Mouse (Mus musculus): ENCODE measurements around the gene Otulin. TPM values are rescaled to one million over a fixed set of nuclear protein-coding genes. Genes with fewer than 3 reads are reported as not detected.

Otulin gene
- total and polyA plus RNA-seq, 3 experiments, result 40.0 to 84.8 (median 80.2) TPM

DNA sequence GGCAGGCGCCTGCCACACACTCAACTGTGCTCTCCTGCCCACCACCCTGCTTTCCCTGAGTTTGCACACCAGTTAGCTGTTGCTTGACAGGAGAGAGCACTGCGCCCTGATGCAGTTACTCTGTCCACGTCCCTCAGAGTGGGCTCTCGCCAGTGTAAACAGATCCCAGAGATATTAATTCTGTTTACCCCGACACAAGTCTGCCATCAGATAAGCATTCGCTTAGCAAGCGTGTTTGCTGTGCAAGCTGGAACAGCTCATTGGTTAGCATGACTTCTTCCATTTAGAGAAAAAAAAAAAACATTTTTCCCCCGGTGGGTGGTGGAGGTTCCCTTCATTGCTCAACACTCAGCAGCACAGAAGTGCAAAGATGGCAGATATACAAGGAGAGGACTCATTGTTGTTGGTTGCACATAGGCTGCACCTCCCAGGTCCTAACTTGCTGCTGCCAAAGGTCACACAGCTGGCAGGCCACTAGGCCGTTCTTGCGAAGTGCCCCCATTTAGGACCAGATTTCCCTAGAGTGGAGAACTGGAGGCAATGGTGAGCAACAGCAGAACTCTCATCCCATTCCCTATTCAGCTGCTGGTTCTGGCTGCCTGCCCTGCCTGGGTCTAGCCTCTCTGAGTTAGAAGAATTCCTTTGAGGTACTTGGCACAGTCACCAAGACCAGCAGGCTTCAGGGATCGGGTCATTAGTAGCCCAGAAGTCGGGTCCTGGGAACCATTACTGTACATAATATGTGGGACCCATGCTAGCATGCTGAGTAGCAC is 105.1 kb downstream of the Otulin start:
- Histone ChIP-seq H3K4me1 (ENCODE audit: control insufficient read depth in 1 of 2, insufficient read depth in 2 of 2) (peaks cover 0 to 3% of the 10 kb centered on the region in 2 experiments; a peak in 1 of 4 replicates), H3K27ac (ENCODE audit: insufficient read depth, low read depth) (no peak overlapping the region), H3K4me2 (ENCODE audit: insufficient read depth, low read depth, poor library complexity, severe bottlenecking) (no peak overlapping the region), H3K36me3 (replicated peaks in 1 of 2; ENCODE audit: control insufficient read depth in 1 of 2, insufficient read depth in 1 of 2, low read length in 1 of 2) (peaks cover 0 to 1% of the 10 kb centered on the region in 2 experiments), H3K9ac (ENCODE audit: insufficient read depth, low read depth) (no peak overlapping the region), H3K27me3 (replicated peaks) (no peaks in the 10 kb centered on the region), H3K79me2 (replicated peaks; ENCODE audit: control insufficient read depth, extremely low read depth, insufficient read depth, poor library complexity, severe bottlenecking) (no peaks in the 10 kb centered on the region), H3K4me3 (replicated peaks in 1 of 3; ENCODE audit: low read depth in 2 of 3, low read length in 2 of 3, poor library complexity in 1 of 3) (no peak overlapping the region), H3K9me3 (replicated peaks; ENCODE audit: low read length) (no peaks in the 10 kb centered on the region)
- in situ Hi-C loops (cut with MboI; ENCODE audit: low pct_ligation_motif_present, low pct_unique_long_range_greater_than_20kb, low sequenced_read_pairs) (no loop called here), dilution Hi-C loops (cut with MboI; ENCODE audit: extremely low pct_ligation_motif_present, extremely low pct_unique_long_range_greater_than_20kb, low sequenced_read_pairs) (no loop called here)
- TF ChIP-seq ZKSCAN1 (IDR thresholded peaks at IDR 0.05; ENCODE audit: borderline replicate concordance, low read depth, low read length) (no peak), NELFE (IDR thresholded peaks at IDR 0.05; ENCODE audit: low read depth, low read length) (no peak), TBP (conservative IDR thresholded peaks at IDR 0.05; ENCODE audit: low read depth, low read length) (no peak), ZNF384 (IDR thresholded peaks at IDR 0.05; ENCODE audit: low read depth, low read length) (no peak), USF2 (conservative IDR thresholded peaks at IDR 0.05; ENCODE audit: low read depth, low read length) (no peak), RCOR1 (conservative IDR thresholded peaks at IDR 0.05; ENCODE audit: low read depth, low read length) (no peak), CHD2 (IDR thresholded peaks at IDR 0.05; ENCODE audit: low read length) (no peak), JUN (IDR thresholded peaks at IDR 0.05; ENCODE audit: insufficient read depth, low read depth, low read length) (no peak), MAFK (IDR thresholded peaks at IDR 0.05; ENCODE audit: insufficient replicate concordance, low read length) (no peak), CHD1 (IDR thresholded peaks at IDR 0.05; ENCODE audit: low read depth, low read length) (no peak), EP300 (IDR thresholded peaks at IDR 0.05; ENCODE audit: low read length) (no peak), GABPA (IDR thresholded peaks at IDR 0.05; ENCODE audit: insufficient replicate concordance, low read depth, low read length) (no peak), POLR2A (IDR thresholded peaks at IDR 0.05; ENCODE audit: low read depth, low read length) (no peak)
- no peak for DNase-seq (ENCODE audit: extremely low read depth)

DNA sequence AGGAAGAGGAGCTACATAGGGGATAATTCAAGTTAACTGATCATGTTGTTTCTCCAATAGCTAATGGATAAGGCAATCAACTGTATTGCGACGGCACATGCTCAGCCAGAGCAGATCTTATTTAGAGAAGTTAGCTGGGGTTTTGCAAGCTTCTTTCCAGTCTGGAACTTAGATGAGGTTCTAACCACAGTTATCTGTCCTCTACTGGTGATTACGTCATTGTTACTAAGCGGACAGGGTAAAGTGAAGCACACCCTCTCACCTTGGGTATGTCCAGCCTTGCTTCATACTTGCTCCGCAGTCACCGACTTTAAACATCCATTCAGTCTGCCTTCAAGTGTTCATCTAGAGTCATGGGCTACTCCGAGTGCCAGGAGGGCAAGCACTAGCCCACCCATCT is 110.6 kb downstream of the Otulin start:
- in situ Hi-C loops (cut with MboI; ENCODE audit: low pct_ligation_motif_present, low pct_unique_long_range_greater_than_20kb, low sequenced_read_pairs), result no loop called here

More for the DNA sequence above, 110.6 kb downstream of the Otulin start:
- peaks cover 0 to 15% of the 10 kb centered on the region in 2 experiments; a peak in 2 of 4 replicates for H3K4me1 ChIP-seq (ENCODE audit: control insufficient read depth in 1 of 2, insufficient read depth in 2 of 2)
- H3K27me3 ChIP-seq (replicated peaks), result no peaks in the 10 kb centered on the region
- H3K36me3 ChIP-seq (replicated peaks in 1 of 2; ENCODE audit: control insufficient read depth in 1 of 2, insufficient read depth in 1 of 2, low read length in 1 of 2), result no peaks in the 10 kb centered on the region
- DNase-seq (ENCODE audit: extremely low read depth), result no peak
- H3K27ac ChIP-seq (ENCODE audit: insufficient read depth, low read depth), result no peak overlapping the region
- no peaks in the 10 kb centered on the region for H3K79me2 ChIP-seq (replicated peaks; ENCODE audit: control insufficient read depth, extremely low read depth, insufficient read depth, poor library complexity, severe bottlenecking)
- no peak overlapping the region for H3K4me2 ChIP-seq (ENCODE audit: insufficient read depth, low read depth, poor library complexity, severe bottlenecking)
- H3K9ac ChIP-seq (ENCODE audit: insufficient read depth, low read depth), result no peak overlapping the region
- no peak overlapping the region for H3K4me3 ChIP-seq (replicated peaks in 1 of 3; ENCODE audit: low read depth in 2 of 3, low read length in 2 of 3, poor library complexity in 1 of 3)
- H3K9me3 ChIP-seq (replicated peaks; ENCODE audit: low read length), result no peaks in the 10 kb centered on the region
- dilution Hi-C loops (cut with MboI; ENCODE audit: extremely low pct_ligation_motif_present, extremely low pct_unique_long_range_greater_than_20kb, low sequenced_read_pairs), result no loop called here
- no peak for TF ChIP-seq PAX5 (IDR thresholded peaks at IDR 0.05; ENCODE audit: low read length)
- no peak for TF ChIP-seq ZNF384 (IDR thresholded peaks at IDR 0.05; ENCODE audit: low read depth, low read length)
- no peak for TF ChIP-seq E2F4 (IDR thresholded peaks at IDR 0.05; ENCODE audit: insufficient replicate concordance, low read depth, low read length)
- TF ChIP-seq POLR2AphosphoS2 (IDR thresholded peaks at IDR 0.05; ENCODE audit: low read depth, low read length), result no peak
- TF ChIP-seq EP300 (IDR thresholded peaks at IDR 0.05; ENCODE audit: low read length), result no peak
- TF ChIP-seq POLR2A (IDR thresholded peaks at IDR 0.05; ENCODE audit: low read depth, low read length), result no peak
- no peak for TF ChIP-seq CHD1 (IDR thresholded peaks at IDR 0.05; ENCODE audit: low read depth, low read length)
- no peak for TF ChIP-seq HCFC1 (IDR thresholded peaks at IDR 0.05; ENCODE audit: low read depth, low read length)
- no peak for TF ChIP-seq TCF12 (IDR thresholded peaks at IDR 0.05; ENCODE audit: low read depth, low read length)
- TF ChIP-seq UBTF (IDR thresholded peaks at IDR 0.05; ENCODE audit: low read depth, low read length), result no peak
- no peak for TF ChIP-seq IRF4 (IDR thresholded peaks at IDR 0.05; ENCODE audit: low read depth, low read length)
